Mouse (Mus musculus) olfactory bulb, adult 2 months (tissue): Measurements from ENCODE around the gene Def8. TPM values are rescaled to one million over a fixed set of nuclear protein-coding genes. Genes with fewer than 3 reads are reported as not detected.
A peak's percentile ranks its signal among the peaks of the same experiment; 100 is the strongest.

Experiments used
- H3K27ac ChIP-seq: fragments of 200-500 bp; 2 replicates; pipeline ENCODE4 v1.5.1; 2012; ENCODE audit warnings: low read depth, low read length; ENCODE audit not compliant: insufficient read depth
- H3K4me1 ChIP-seq: fragments of 200-500 bp; 2 replicates; pipeline ENCODE4 v1.6.1; 2012; ENCODE audit warnings: low read length; ENCODE audit not compliant: control insufficient read depth, insufficient read depth
- H3K4me3 ChIP-seq: fragments of 200-500 bp; 2 replicates; pipeline ENCODE4 v1.5.1; 2012; ENCODE audit warnings: mild to moderate bottlenecking, low read depth, low read length, moderate library complexity; ENCODE audit not compliant: insufficient read depth
- CTCF ChIP-seq: fragments of 200-500 bp; IDR thresholded peaks from 2 replicates; pipeline ENCODE4 v1.5.1; 2012; ENCODE audit warnings: low read depth, mild to moderate bottlenecking, low read length, moderate library complexity; ENCODE audit not compliant: insufficient read depth
- POLR2A ChIP-seq: fragments of 200-500 bp; IDR thresholded peaks from 2 replicates; pipeline ENCODE4 v1.6.1; 2012; ENCODE audit warnings: mild to moderate bottlenecking, low read depth, low read length, moderate library complexity; ENCODE audit not compliant: insufficient read depth
- WGBS: fragments of 180-500 bp; shearing (Covaris S2); methylation state at CpG from one replicate; pipeline ENCODE4 v1.1.7; 2018; 5-methylcytosine and 5-hydroxymethylcytosine counted together
- polyA plus RNA-seq: library from polyadenylated mRNA; stranded (reverse); fragments of >200 nt; gene quantifications from 2 replicates; pipeline ENCODE4 v1.2.4, GENCODE M21; 2012; ENCODE audit warnings: low replicate concordance; ENCODE audit not compliant: missing spikeins, insufficient read depth, insufficient read length

Gene Def8
- polyA plus RNA-seq, 1 experiment: not detected

- H3K4me1 ChIP-seq: peaks cover 4% of the 10 kb centered on the region; the same call in 1 of the 2 replicates
- WGBS: 76% methylated on average over 7 of the region's 7 CpGs
- TF ChIP-seq CTCF: no peak
Measured at GRCm38 (mm10) chr8:123389026-123389425, 34.3 kb upstream of the Def8 start.

GRCm38 (mm10) chr8:123398308-123398707, 25.0 kb upstream of the Def8 start:
- Histone ChIP-seq H3K27ac (no peak overlapping the region), H3K4me3 (no peak overlapping the region), H3K4me1 (no peaks in the 10 kb centered on the region)
- no peak for TF ChIP-seq CTCF
- no peak for TF ChIP-seq POLR2A
- 80% methylated on average over 13 of the region's 13 CpGs for WGBS

More at GRCm38 (mm10) chr8:123389026-123389425, 34.3 kb upstream of the Def8 start:
- H3K4me3 ChIP-seq: no peak overlapping the region
- no peak overlapping the region for H3K27ac ChIP-seq

GRCm38 (mm10) chr8:123401936-123402335, 21.4 kb upstream of the Def8 start:
- 91% methylated on average over 9 of the region's 9 CpGs for WGBS
- Histone ChIP-seq H3K4me3 (no peak overlapping the region), H3K4me1 (peaks cover 3% of the 10 kb centered on the region; the same call in 1 of the 2 replicates), H3K27ac (no peak overlapping the region)
- TF ChIP-seq POLR2A (no peak), CTCF (no peak)

GRCm38 (mm10) chr8:123402730-123403326, 20.5 kb upstream of the Def8 start:
- no peak for TF ChIP-seq CTCF
- TF ChIP-seq POLR2A: no peak
- Histone ChIP-seq H3K4me1 (peaks cover 8% of the 10 kb centered on the region; the same call in 1 of the 2 replicates), H3K4me3 (no peak overlapping the region), H3K27ac (no peak overlapping the region)
- 87% methylated on average over 9 of the region's 9 CpGs for WGBS

GRCm38 (mm10) chr8:123404521-123404920, 18.8 kb upstream of the Def8 start:
- no peak for TF ChIP-seq CTCF
- TF ChIP-seq POLR2A: no peak
- H3K4me3 ChIP-seq: no peak overlapping the region
- 37% methylated on average over 8 of the region's 8 CpGs for WGBS
- H3K27ac ChIP-seq: no peak overlapping the region
- H3K4me1 ChIP-seq: peaks cover 11% of the 10 kb centered on the region

- TF ChIP-seq CTCF (peak; percentile 64), POLR2A (no peak)
- Histone ChIP-seq H3K4me3 (no peak within 1 kb of the TSS), H3K4me1 (peaks cover 20% of the 10 kb centered on the region), H3K27ac (no peak within 1 kb of the TSS)
- WGBS: 12% methylated on average over 4 of the region's 4 CpGs
Measured at GRCm38 (mm10) chr8:123406786-123407185, 16.5 kb upstream of the Def8 start, which contains the start of gene Mc1r. Gene Mc1r, plus strand, starts transcription at chr8:123407107.

GRCm38 (mm10) chr8:123407612-123408011, 15.7 kb upstream of the Def8 start:
- no peak for TF ChIP-seq CTCF
- no peak for TF ChIP-seq POLR2A
- 93% methylated on average over 13 of the region's 13 CpGs for WGBS
- peaks cover 20% of the 10 kb centered on the region for H3K4me1 ChIP-seq
- H3K27ac ChIP-seq: no peak overlapping the region
- H3K4me3 ChIP-seq: no peak overlapping the region

- no peak for TF ChIP-seq CTCF
- TF ChIP-seq POLR2A: no peak
- no peak overlapping the region for H3K27ac ChIP-seq
- WGBS: 75% methylated on average over 9 of the region's 9 CpGs
- no peak overlapping the region for H3K4me3 ChIP-seq
- peaks cover 24% of the 10 kb centered on the region for H3K4me1 ChIP-seq
Measured at GRCm38 (mm10) chr8:123408586-123409544, 14.5 kb upstream of the Def8 start.

GRCm38 (mm10) chr8:123410049-123410587, 13.2 kb upstream of the Def8 start:
- 44% methylated on average over 8 of the region's 8 CpGs for WGBS
- no peak overlapping the region for H3K27ac ChIP-seq
- H3K4me1 ChIP-seq: peaks cover 28% of the 10 kb centered on the region
- no peak overlapping the region for H3K4me3 ChIP-seq
- TF ChIP-seq POLR2A (no peak), CTCF (no peak)
